Mouse (Mus musculus) G1E (cell line): ENCODE data around the gene Gm26620.

Experiments
- CTCF ChIP-seq: IDR thresholded peaks from 2 replicates; pipeline ENCODE4 v1.5.1; 2012; ENCODE audit warnings: low read depth, low read length, inconsistent platforms, mixed read lengths
- TAL1 ChIP-seq: conservative IDR thresholded peaks from 2 replicates; pipeline ENCODE4 v1.6.1; 2012; ENCODE audit warnings: low read depth, low read length, inconsistent platforms, mixed read lengths

- TF ChIP-seq CTCF (no peak), TAL1 (no peak)
These were observed 13.7 kb downstream of the Gm26620 start for GRCm38 (mm10) chr1:170898413-170899075.
